Mouse (Mus musculus) granulocyte monocyte progenitor cell, adult 5-6 weeks (primary cell): ENCODE data around the gene Hspbap1. TPM values are rescaled to one million over a fixed set of nuclear protein-coding genes. Genes with fewer than 3 reads are reported as not detected.

Experiments
- ATAC-seq: replicated peaks from 2 replicates; pipeline ENCODE4 v1.8.0; 2016; ENCODE audit warnings: mild to moderate bottlenecking, moderate TSS enrichment, inconsistent platforms; ENCODE audit not compliant: poor library complexity, severe bottlenecking
- total RNA-seq, 2 experiments: library from RNA; stranded (forward) in 1 of 2; stranded (reverse) in 1 of 2; fragments of 200-712, 200-1000 nt in 1 of 2; fragments of >200 nt in 1 of 2; fragmentation: Nextera tagmentation in 1 of 2; gene quantifications; 2 replicates each; pipeline ENCODE4 v1.2.3; 2014 to 2017

Gene Hspbap1
- total RNA-seq, 2 experiments from 2014 or later, result 3.0 to 7.4 TPM

DNA sequence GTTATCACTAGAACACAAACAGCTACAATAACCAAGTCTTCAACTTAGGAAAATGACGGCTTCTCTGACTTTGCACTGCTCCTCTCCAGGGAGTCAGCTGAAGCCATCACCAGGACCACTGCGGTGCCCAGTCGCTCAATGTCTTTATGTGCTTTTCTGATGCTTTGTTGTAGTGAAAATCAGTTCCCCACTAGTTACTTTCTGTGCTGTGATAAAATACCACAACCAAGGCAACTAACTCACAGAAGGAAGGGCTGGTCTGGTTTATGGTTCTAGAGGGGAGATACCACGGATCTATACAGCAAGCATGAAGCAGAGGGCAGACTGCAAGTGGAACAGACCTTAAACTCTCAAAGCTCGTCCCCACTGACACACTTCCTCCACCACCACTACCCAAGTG lies 10.8 kb upstream of the Hspbap1 start:
- ATAC-seq, result no peak

DNA sequence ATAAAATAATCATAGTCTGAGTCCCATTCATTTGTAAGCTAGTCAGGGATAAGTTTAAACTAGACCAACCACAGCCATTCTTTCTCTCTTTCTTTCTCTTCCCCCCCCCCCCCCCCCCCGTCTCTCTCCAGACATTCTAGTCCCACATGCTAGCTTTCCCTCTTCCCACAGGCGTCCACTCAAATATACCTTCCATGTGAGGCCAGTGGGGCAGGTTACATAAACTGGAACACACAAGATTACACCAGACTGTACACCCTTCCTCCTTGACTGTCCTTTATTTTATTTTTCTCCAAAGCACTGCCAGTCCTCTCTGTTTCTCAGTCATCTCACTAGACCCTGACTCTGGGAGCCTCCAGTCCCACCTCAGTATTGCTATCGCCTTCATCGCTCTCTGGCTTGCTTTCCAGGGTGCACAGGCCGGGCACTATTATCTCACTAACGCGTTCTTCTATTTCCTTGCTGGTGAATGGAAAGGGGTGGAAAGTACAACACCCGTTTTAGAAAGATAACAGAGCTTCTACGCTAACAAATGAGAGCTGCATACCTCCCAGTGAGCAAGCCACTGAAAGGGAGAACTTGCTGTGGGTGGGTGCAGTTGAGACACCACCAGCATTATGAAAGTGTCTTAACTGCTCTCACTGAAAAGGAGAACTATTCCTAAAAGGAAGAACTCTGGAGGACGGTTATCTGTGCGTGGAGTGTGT lies 6.4 kb upstream of the Hspbap1 start:
- ATAC-seq, result peak; percentile 80

DNA sequence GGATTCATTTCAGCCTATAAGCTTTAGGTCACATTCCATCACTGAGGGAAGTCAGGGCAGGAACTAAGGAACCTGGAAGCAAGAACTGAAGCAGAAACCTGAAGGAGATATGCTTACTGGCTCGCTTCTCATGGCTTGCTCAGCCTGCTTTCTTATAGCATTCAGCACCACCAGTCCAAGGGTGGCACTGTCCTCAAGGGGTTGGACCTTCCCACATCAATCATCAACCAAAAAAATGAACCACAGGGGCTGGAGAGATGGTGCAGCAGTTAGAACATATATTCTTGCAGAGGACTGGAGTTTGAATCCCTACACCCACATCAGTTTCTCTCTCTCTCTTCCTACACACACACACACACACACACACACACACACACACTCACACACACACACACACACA lies 5.2 kb upstream of the Hspbap1 start:
- no peak for ATAC-seq

DNA sequence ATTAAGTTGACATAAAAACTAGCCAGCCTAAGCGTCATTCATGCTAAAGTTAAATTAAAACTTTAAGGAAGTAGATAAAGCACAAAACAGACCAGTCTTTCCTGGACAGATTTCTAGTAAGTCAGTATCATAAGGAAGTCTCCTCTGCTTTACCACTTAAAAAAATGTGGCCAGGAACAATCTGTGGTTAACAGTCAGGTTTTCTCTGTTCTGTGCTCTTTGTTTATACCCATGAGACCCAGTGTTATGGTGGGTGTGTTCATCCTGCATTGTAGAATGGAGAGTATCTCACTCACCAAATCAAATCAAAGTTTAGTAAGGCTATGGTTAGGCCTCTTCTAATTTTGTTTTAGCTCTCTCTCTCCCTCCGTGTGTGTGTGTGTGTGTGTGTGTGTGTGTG lies 4.7 kb upstream of the Hspbap1 start:
- peak; percentile 32 for ATAC-seq

- no peak for ATAC-seq
Observed at GRCm38 (mm10) chr16:35766366-35766765, 3.8 kb upstream of the Hspbap1 start.

GRCm38 (mm10) chr16:35768469-35768784 lies 1.7 kb upstream of the Hspbap1 start:
- ATAC-seq, result no peak

GRCm38 (mm10) chr16:35768785-35769642 lies 1.2 kb upstream of the Hspbap1 start, which contains the start of gene Dirc2:
Gene Dirc2 (minus strand): TSS chr16:35769356.
- peak; percentile 42 for ATAC-seq

DNA sequence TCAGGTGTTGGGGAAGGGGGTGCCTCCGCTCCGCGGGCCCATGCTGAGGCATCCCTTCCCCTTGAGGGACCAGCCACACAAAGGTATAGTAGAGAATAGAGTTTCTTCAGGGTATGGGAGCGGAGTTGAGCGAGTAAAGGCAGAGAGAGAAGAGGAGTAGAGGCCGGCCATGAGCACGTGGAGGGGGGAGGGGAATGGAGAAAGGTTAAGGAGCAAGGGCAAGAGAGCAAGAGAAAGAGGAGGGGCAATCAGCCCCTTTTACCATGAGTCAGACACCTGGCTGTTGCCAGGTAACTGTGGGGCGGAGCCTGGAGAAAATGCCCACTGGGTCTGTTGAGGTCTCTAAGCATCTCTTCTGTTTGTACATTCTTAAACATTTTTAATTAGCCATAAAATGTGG lies 966 bp downstream of the Hspbap1 start:
- ATAC-seq, result no peak

DNA sequence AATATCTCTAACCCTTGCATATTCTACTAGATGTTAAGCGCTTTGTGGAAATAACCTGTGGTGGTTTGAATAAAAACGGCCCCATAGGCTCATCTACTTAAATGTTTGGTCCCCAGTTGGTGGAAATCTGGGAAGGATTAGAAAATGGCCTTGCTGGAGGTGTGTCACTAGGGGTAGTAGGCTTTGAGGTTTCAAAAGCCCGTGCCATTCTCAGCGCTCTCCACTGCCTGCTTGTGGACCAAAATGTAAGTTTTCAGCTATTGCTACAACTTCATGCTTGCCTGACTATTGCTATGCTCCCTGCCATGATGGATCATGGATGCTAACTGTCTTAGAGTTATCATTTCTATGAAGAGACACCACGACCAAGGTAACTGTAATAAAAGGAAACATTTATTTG lies 1.4 kb downstream of the Hspbap1 start:
- no peak for ATAC-seq

- no peak for ATAC-seq
Observed at GRCm38 (mm10) chr16:35772598-35772997, 2.4 kb downstream of the Hspbap1 start.

DNA sequence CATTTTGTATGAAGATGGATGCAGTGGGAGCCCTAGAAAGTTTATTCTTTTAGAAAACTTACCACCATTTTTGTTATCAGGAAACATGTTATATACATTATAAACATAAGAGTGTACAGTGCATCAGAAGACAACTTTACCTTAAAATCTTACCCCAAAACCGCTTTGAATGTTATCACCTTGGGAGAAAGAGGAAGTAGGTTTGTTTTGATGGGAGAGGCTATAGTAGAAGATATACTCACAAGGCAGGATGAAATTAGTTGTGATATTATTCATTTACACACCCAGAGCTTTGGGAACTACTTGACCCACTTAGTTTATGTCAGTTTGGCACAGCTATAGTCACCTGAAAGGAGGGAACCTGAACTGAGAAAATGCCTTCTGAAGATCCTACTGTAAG lies 5.7 kb downstream of the Hspbap1 start:
- ATAC-seq, result no peak

DNA sequence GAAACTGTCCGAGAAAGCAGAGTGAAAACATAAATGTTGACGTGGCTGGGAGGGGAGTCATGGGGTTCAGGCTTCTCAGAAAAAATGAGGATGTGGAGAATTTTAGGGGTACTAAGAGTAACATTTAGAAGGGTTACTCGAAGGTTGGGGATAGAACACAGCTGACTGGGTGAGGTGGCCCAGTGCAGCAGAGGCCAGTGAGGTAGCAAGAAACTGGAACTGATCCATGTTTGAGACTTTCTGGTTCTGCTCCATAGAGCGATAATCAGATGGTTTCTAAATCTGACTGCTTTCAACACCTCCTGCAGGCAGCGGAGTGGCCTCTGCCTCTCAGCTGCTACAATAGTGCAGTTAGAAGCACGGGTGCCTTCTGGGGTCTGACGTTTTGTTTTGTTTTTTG lies 6.6 kb downstream of the Hspbap1 start:
- ATAC-seq, result peak; percentile 89

DNA sequence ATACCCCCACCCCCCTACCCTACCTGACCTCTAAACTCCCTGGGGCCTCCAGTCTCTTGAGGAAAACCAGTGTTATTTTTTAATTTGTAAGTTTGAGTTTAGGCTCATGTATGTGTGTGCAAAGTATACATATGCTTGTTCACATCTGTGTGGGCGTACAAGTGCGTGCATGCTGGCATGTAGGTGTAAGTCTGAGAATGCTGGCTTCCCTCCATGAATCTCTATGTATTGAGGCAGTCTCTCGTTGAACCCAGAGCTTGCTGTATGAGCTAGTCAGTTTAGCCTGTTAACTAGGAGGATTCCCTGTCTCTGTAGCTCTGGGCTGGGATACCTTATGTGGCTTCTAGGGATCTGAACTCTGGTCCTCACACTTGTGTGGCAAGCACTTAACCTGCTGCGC lies 7.6 kb downstream of the Hspbap1 start:
- no peak for ATAC-seq

DNA sequence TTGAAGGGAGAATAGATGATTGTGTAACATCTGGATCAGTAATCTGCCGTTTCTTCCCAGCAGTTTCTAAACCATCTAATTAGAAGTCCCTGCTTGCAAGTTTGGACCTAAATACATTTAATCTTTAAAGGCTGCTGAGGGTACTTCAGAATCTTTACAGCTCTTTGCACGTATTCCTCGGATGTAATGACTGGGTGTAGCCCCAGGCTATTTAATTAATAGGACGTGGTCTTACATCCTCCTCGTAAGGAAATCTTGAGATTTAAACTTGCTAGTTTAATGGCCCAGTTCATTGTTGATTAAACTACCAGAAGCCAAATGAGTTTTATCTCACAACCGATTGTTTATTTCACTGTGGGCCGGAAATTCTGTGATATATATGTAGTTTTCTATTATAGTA lies 9.5 kb downstream of the Hspbap1 start:
- ATAC-seq, result no peak

GRCm38 (mm10) chr16:35781096-35781495 lies 10.9 kb downstream of the Hspbap1 start:
- no peak for ATAC-seq

DNA sequence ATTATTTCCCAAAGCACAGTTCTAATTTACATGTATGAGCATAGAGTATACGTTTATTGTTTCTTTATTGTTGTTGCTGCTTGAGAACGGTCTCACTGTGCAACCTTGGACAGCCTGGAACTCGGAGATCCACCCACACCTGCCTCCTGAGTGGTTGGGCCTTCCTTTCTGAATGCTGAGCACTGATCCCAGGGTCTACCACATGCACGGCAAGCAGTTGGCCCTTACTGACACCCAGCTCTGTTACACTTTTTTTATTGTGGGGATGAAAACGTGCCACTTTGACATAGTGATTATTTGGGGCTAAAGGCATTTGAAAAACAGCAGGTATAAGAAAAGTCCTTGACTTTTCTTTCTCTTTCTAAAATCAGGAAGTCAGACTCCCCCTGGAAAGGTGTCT lies 11.5 kb downstream of the Hspbap1 start:
- no peak for ATAC-seq

- no peak for ATAC-seq
Observed at GRCm38 (mm10) chr16:35782451-35783206, 12.5 kb downstream of the Hspbap1 start.

GRCm38 (mm10) chr16:35783207-35783573 lies 13.0 kb downstream of the Hspbap1 start:
- peak; percentile 40; the same call in 1 of the 2 replicates for ATAC-seq

- peak; percentile 76 for ATAC-seq
Observed at GRCm38 (mm10) chr16:35784134-35784725, 14.1 kb downstream of the Hspbap1 start.

- no peak for ATAC-seq
Observed at GRCm38 (mm10) chr16:35787163-35787562, 17.0 kb downstream of the Hspbap1 start.
